Mouse (Mus musculus): ENCODE data around the gene BC067074. TPM values are rescaled to one million over a fixed set of nuclear protein-coding genes. Genes with fewer than 3 reads are reported as not detected.

The BC067074 gene
- total RNA-seq, 2 experiments from 2014 or later = not detected

- ATAC-seq (replicated peaks; ENCODE audit: low FRiP score, poor library complexity, severe bottlenecking) = no peak
Observed at GRCm38 (mm10) chr13:113418632-113419031, 125.7 kb downstream of the BC067074 start.

- ATAC-seq (replicated peaks; ENCODE audit: low FRiP score, poor library complexity, severe bottlenecking) = no peak
Observed at GRCm38 (mm10) chr13:113421472-113421871, 128.5 kb downstream of the BC067074 start.

- no peak for ATAC-seq (replicated peaks; ENCODE audit: low FRiP score, poor library complexity, severe bottlenecking)
Observed at GRCm38 (mm10) chr13:113423825-113424224, 130.9 kb downstream of the BC067074 start.

- no peak for ATAC-seq (replicated peaks; ENCODE audit: low FRiP score, poor library complexity, severe bottlenecking)
Observed at GRCm38 (mm10) chr13:113425907-113426306, 132.9 kb downstream of the BC067074 start.

Other genes with a start within 250 kb of the BC067074 start
- gene Gpx8, start 246.7 kb upstream of the BC067074 start, total RNA-seq (2015; ENCODE audit: low replicate concordance) = not detected in 2 replicates
- gene Gpx8, start 246.7 kb upstream of the BC067074 start, total RNA-seq (2017; ENCODE audit: low replicate concordance) = not detected in 2 replicates
- gene Gzma, start 192.2 kb upstream of the BC067074 start, total RNA-seq (2015; ENCODE audit: low replicate concordance) = not detected in 2 replicates
- 1.1 TPM in 1 of 2 replicates, not detected in the other for gene Gzma, start 192.2 kb upstream of the BC067074 start, total RNA-seq (2017; ENCODE audit: low replicate concordance)
- gene Esm1, start 83.5 kb upstream of the BC067074 start, total RNA-seq (2015; ENCODE audit: low replicate concordance) = 1.0 TPM in 1 of 2 replicates, not detected in the other
- gene Esm1, start 83.5 kb upstream of the BC067074 start, total RNA-seq (2017; ENCODE audit: low replicate concordance) = 0.60 TPM in 1 of 2 replicates, not detected in the other
- gene Gzmk, start 67.3 kb upstream of the BC067074 start, total RNA-seq (2015; ENCODE audit: low replicate concordance) = not detected in 2 replicates
- gene Gzmk, start 67.3 kb upstream of the BC067074 start, total RNA-seq (2017; ENCODE audit: low replicate concordance) = not detected in 2 replicates

Data from erythroblast, adult 5-6 weeks (primary cell).